Mouse (Mus musculus) cerebellum, postnatal 36 days (tissue): ENCODE measurements around the gene Nipal3.

Source experiments
- DNase-seq, 2 experiments: peaks; one replicate each; pipeline ENCODE4 v3.0.0; 2021 to 2022; ENCODE audit warnings: mixed read lengths in 2 of 2

Nipal3 gene

GRCm38 (mm10) chr4:135433443-135434394, 61.1 kb downstream of the Nipal3 start, which contains the start of gene Rcan3:
Gene Rcan3, minus strand, starts transcription at chr4:135433853.
- DNase-seq: peak; percentile 72 to 83

- DNase-seq: peak; percentile 24
Measured at GRCm38 (mm10) chr4:135433086-135433442, 61.8 kb downstream of the Nipal3 start.

GRCm38 (mm10) chr4:135429990-135430760, 64.7 kb downstream of the Nipal3 start:
- peak; percentile 79 to 85 for DNase-seq

GRCm38 (mm10) chr4:135429383-135429782, 65.5 kb downstream of the Nipal3 start:
- DNase-seq: no peak

- DNase-seq: no peak
Measured at GRCm38 (mm10) chr4:135426587-135426986, 68.3 kb downstream of the Nipal3 start.

- DNase-seq: peak; percentile 60 to 65
Measured at GRCm38 (mm10) chr4:135425625-135426024, 69.2 kb downstream of the Nipal3 start.

- DNase-seq: peak; percentile 45 to 65
Measured at GRCm38 (mm10) chr4:135420961-135421360, 73.9 kb downstream of the Nipal3 start.

GRCm38 (mm10) chr4:135420416-135420815, 74.4 kb downstream of the Nipal3 start:
- no peak for DNase-seq

- DNase-seq: no peak
Measured at GRCm38 (mm10) chr4:135419996-135420395, 74.8 kb downstream of the Nipal3 start.

GRCm38 (mm10) chr4:135416367-135416766, 78.5 kb downstream of the Nipal3 start:
- DNase-seq: no peak

- no peak for DNase-seq
Measured at GRCm38 (mm10) chr4:135413491-135413890, 81.3 kb downstream of the Nipal3 start.

- DNase-seq: peak; percentile 40 to 52
Measured at GRCm38 (mm10) chr4:135411633-135412032, 83.2 kb downstream of the Nipal3 start.

GRCm38 (mm10) chr4:135406180-135406579, 88.7 kb downstream of the Nipal3 start:
- DNase-seq: no peak

- no peak for DNase-seq
Measured at GRCm38 (mm10) chr4:135404916-135405315, 89.9 kb downstream of the Nipal3 start.

GRCm38 (mm10) chr4:135404048-135404447, 90.8 kb downstream of the Nipal3 start:
- DNase-seq: no peak

GRCm38 (mm10) chr4:135401881-135402280, 93.0 kb downstream of the Nipal3 start:
- DNase-seq: no peak

- no peak for DNase-seq
Measured at GRCm38 (mm10) chr4:135397991-135398390, 96.8 kb downstream of the Nipal3 start, which contains the start of gene Ncmap. Gene Ncmap, minus strand, starts transcription at chr4:135398227.

- DNase-seq: no peak
Measured at GRCm38 (mm10) chr4:135397551-135397950, 97.3 kb downstream of the Nipal3 start.

GRCm38 (mm10) chr4:135396303-135396702, 98.5 kb downstream of the Nipal3 start:
- DNase-seq: no peak
